Mouse (Mus musculus): ENCODE results near the gene Hpse2.

GRCm38 (mm10) chr19:42929702-42930101 lies 458.5 kb downstream of the Hpse2 start:
- TF ChIP-seq MAX (IDR thresholded peaks at IDR 0.05; ENCODE audit: low read depth) (no peak), SRF (IDR thresholded peaks at IDR 0.05; ENCODE audit: control insufficient read depth, insufficient read length, low read depth) (no peak)
